ENCODE assay signal across 32 mouse cellular contexts in the genomic region with DNA sequence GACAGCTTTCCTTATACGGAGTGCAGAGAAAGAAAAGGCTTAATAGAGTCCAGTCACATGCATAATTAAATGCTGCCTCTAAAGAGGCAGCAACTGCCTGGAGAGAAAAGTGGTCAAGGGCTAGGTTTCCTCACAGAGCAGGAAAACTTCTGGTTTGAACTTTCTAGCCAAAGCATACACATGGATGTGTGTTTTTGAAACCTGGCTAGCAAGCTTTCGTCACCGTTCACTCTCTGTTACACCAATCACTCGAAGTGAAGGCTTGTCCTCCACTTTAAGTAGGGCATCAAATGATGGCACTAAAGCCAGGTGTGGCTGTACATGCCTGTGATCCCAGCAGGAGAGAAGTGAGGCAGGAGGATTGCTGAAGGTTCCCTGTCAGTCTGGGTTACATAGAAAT. TPM values are rescaled to one million over a fixed set of nuclear protein-coding genes. Genes with fewer than 3 reads are reported as not detected.
"Had no signal": no experiment of that assay in that cellular context is flagged by ENCODE, and none has a peak within 500 bp of the region (broad histone marks: within the 10 kb centered on the region; RNA-seq: fewer than 3 reads in every experiment).

No protein-coding gene starts in this region.

- H3K4me1 ChIP-seq: limb, embryonic 10.5 days; limb, embryonic 12.5 days; limb, embryonic 13.5 days; limb, embryonic 15.5 days; liver, embryonic 12.5 days; liver, embryonic 13.5 days; liver, embryonic 15.5 days; lung, embryonic 15.5 days; megakaryocyte, embryonic 14.5 days; midbrain, embryonic 10.5 days; midbrain, embryonic 12.5 days; midbrain, embryonic 13.5 days; midbrain, embryonic 15.5 days; neural tube, embryonic 12.5 days had no signal

- H3K9me3 ChIP-seq: limb, embryonic 10.5 days; limb, embryonic 12.5 days; limb, embryonic 13.5 days; limb, embryonic 15.5 days; liver, embryonic 12.5 days; liver, embryonic 13.5 days; liver, embryonic 15.5 days; lung, embryonic 15.5 days; megakaryocyte, embryonic 14.5 days; midbrain, embryonic 10.5 days; midbrain, embryonic 12.5 days; midbrain, embryonic 13.5 days; midbrain, embryonic 15.5 days; neural tube, embryonic 12.5 days had no signal

- H3K36me3 ChIP-seq: limb, embryonic 10.5 days; limb, embryonic 12.5 days; limb, embryonic 13.5 days; limb, embryonic 15.5 days; liver, embryonic 12.5 days; liver, embryonic 13.5 days; liver, embryonic 15.5 days; lung, embryonic 15.5 days; midbrain, embryonic 10.5 days; midbrain, embryonic 12.5 days; midbrain, embryonic 13.5 days; midbrain, embryonic 15.5 days; neural tube, embryonic 12.5 days had no signal

- H3K27me3 ChIP-seq: limb, embryonic 12.5 days; limb, embryonic 13.5 days; limb, embryonic 15.5 days; liver, embryonic 12.5 days; liver, embryonic 13.5 days; liver, embryonic 15.5 days; lung, embryonic 15.5 days; midbrain, embryonic 12.5 days; midbrain, embryonic 13.5 days; midbrain, embryonic 15.5 days; neural tube, embryonic 12.5 days had no signal

- H3K4me3 ChIP-seq: limb, embryonic 10.5 days; limb, embryonic 12.5 days; limb, embryonic 13.5 days; limb, embryonic 15.5 days; liver, embryonic 12.5 days; liver, embryonic 13.5 days; liver, embryonic 15.5 days; lung, embryonic 15.5 days; megakaryocyte, embryonic 14.5 days; midbrain, embryonic 10.5 days; midbrain, embryonic 12.5 days; midbrain, embryonic 13.5 days; midbrain, embryonic 15.5 days; myocyte; neural tube, embryonic 12.5 days had no signal

- H3K9ac ChIP-seq: limb, embryonic 12.5 days; limb, embryonic 13.5 days; limb, embryonic 15.5 days; liver, embryonic 12.5 days; liver, embryonic 13.5 days; liver, embryonic 14.5 days; liver, embryonic 15.5 days; liver, postnatal 0 days; lung, embryonic 14.5 days; lung, embryonic 15.5 days; midbrain, embryonic 12.5 days; midbrain, embryonic 13.5 days; midbrain, embryonic 15.5 days; neural tube, embryonic 12.5 days had no signal

- H3K27ac ChIP-seq: limb, embryonic 10.5 days; limb, embryonic 12.5 days; limb, embryonic 13.5 days; limb, embryonic 15.5 days; liver, embryonic 12.5 days; liver, embryonic 13.5 days; liver, embryonic 14.5 days; liver, embryonic 15.5 days; lung, embryonic 15.5 days; macrophage; midbrain, embryonic 10.5 days; midbrain, embryonic 12.5 days; midbrain, embryonic 13.5 days; midbrain, embryonic 15.5 days; neural tube, embryonic 12.5 days had no signal

- H3K4me2 ChIP-seq: limb, embryonic 12.5 days; limb, embryonic 13.5 days; limb, embryonic 15.5 days; liver, embryonic 12.5 days; liver, embryonic 13.5 days; liver, embryonic 15.5 days; lung, embryonic 14.5 days; lung, embryonic 15.5 days; midbrain, embryonic 11.5 days; midbrain, embryonic 12.5 days; midbrain, embryonic 13.5 days; midbrain, embryonic 15.5 days; neural tube, embryonic 12.5 days had no signal

- DNase-seq: left cerebral cortex, postnatal 4 days; liver; liver, embryonic 13.5 days; liver, postnatal 0 days; lung, adult 18-20 months; lung, adult 2 months; lung, embryonic 14.5 days; lung, postnatal 10 days; lung, postnatal 14 days; lung, postnatal 36 days; lung, postnatal 4 days; midbrain, embryonic 14.5 days had no signal

- ATAC-seq: liver, embryonic 12.5 days; liver, postnatal 0 days; lung, postnatal 0 days; midbrain, embryonic 13.5 days; midbrain, embryonic 15.5 days; midbrain, embryonic 16.5 days had no signal

RNA-seq across cellular contexts. Expression of gene Cth, which starts 41.8 kb away (rescaled TPM):
- total RNA-seq: monocyte, adult 5-6 weeks had no signal
- polyA plus RNA-seq: macrophage had no signal
